In genomic region chr9:37600538-37601205, GRCm38 (mm10) we compare ENCODE assay signal across 18 mouse cellular contexts. TPM values are rescaled to one million over a fixed set of nuclear protein-coding genes. Genes with fewer than 3 reads are reported as not detected.
DNase-seq lines count a peak whose midpoint lies in the region; ATAC-seq and TF ChIP-seq lines count a peak whose summit lies in the region.
"Had no signal": no experiment of that assay in that cellular context is flagged by ENCODE, and none has a peak within 500 bp of the region (broad histone marks: within the 10 kb centered on the region; RNA-seq: fewer than 3 reads in every experiment).

No protein-coding gene starts in this region.

- H3K36me3 ChIP-seq in heart, embryonic 12.5 days = no peaks in the 10 kb centered on the region
- H3K36me3 ChIP-seq in heart, embryonic 11.5 days (ENCODE audit: control insufficient read depth, insufficient read depth, low read length) = no peaks in the 10 kb centered on the region
- H3K36me3 ChIP-seq in stomach, embryonic 15.5 days = no peaks in the 10 kb centered on the region
- no peaks in the 10 kb centered on the region for H3K36me3 ChIP-seq in stomach, postnatal 0 days (ENCODE audit: control insufficient read depth, insufficient read depth, low read length)
- no peaks in the 10 kb centered on the region for H3K36me3 ChIP-seq in liver, embryonic 15.5 days (replicated peaks)
- no peaks in the 10 kb centered on the region for H3K36me3 ChIP-seq in hindbrain, embryonic 11.5 days (ENCODE audit: control insufficient read depth, insufficient read depth, low read length)
- H3K36me3 ChIP-seq: forebrain, embryonic 15.5 days had no signal

- DNase-seq in stomach, postnatal 0 days (ENCODE audit: low spot score) = no peak
- DNase-seq in hindbrain, embryonic 11.5 days (ENCODE audit: low spot score) = no peak
- DNase-seq: adrenal gland, postnatal 36 days; cerebellum, adult 18-20 months; cerebellum, postnatal 36 days; gastrocnemius, postnatal 25 days; kidney, postnatal 10 days; thymus, postnatal 14 days had no signal

- no peak overlapping the region for H3K27ac ChIP-seq in heart, embryonic 12.5 days (ENCODE audit: poor library complexity, severe bottlenecking)
- H3K27ac ChIP-seq in heart, embryonic 11.5 days (ENCODE audit: low read depth, low read length) = no peak overlapping the region
- no peak overlapping the region for H3K27ac ChIP-seq in stomach, embryonic 15.5 days
- H3K27ac ChIP-seq in stomach, postnatal 0 days (replicated peaks) = no peak overlapping the region
- no peak overlapping the region for H3K27ac ChIP-seq in liver, embryonic 15.5 days (replicated peaks)
- no peak overlapping the region for H3K27ac ChIP-seq in hindbrain, embryonic 11.5 days (ENCODE audit: low read depth, low read length)
- H3K27ac ChIP-seq: forebrain, embryonic 15.5 days; hindbrain, embryonic 14.5 days; layer of hippocampus, adult 2 months had no signal

- H3K4me3 ChIP-seq in heart, embryonic 12.5 days = no peak overlapping the region
- H3K4me3 ChIP-seq in heart, embryonic 11.5 days (ENCODE audit: low read depth, low read length) = no peak overlapping the region
- no peak overlapping the region for H3K4me3 ChIP-seq in stomach, embryonic 15.5 days (replicated peaks)
- H3K4me3 ChIP-seq in stomach, postnatal 0 days (ENCODE audit: low read depth, low read length) = no peak overlapping the region
- no peak overlapping the region for H3K4me3 ChIP-seq in liver, embryonic 15.5 days (replicated peaks)
- H3K4me3 ChIP-seq in hindbrain, embryonic 11.5 days (ENCODE audit: low read depth, low read length) = no peak overlapping the region
- H3K4me3 ChIP-seq: forebrain, embryonic 15.5 days; layer of hippocampus, adult 2 months; megakaryocyte, embryonic 14.5 days had no signal

- no peak for TF ChIP-seq CTCF in stomach, postnatal 0 days (IDR thresholded peaks at IDR 0.05; ENCODE audit: low read depth)

- no peaks in the 10 kb centered on the region for H3K27me3 ChIP-seq in heart, embryonic 12.5 days (replicated peaks)
- H3K27me3 ChIP-seq in heart, embryonic 11.5 days (ENCODE audit: control insufficient read depth, insufficient read depth, low read length) = no peaks in the 10 kb centered on the region
- no peaks in the 10 kb centered on the region for H3K27me3 ChIP-seq in stomach, embryonic 15.5 days (replicated peaks)
- no peaks in the 10 kb centered on the region for H3K27me3 ChIP-seq in stomach, postnatal 0 days (ENCODE audit: control insufficient read depth, insufficient read depth, low read length)
- H3K27me3 ChIP-seq in liver, embryonic 15.5 days = no peaks in the 10 kb centered on the region
- H3K27me3 ChIP-seq in hindbrain, embryonic 11.5 days (ENCODE audit: control insufficient read depth, insufficient read depth, low read length) = no peaks in the 10 kb centered on the region
- H3K27me3 ChIP-seq: forebrain, embryonic 15.5 days; megakaryocyte, embryonic 14.5 days had no signal

- WGBS in heart, embryonic 12.5 days = 80% methylated on average over 2 of the region's 2 CpGs
- WGBS in heart, embryonic 11.5 days (ENCODE audit: insufficient replicate concordance) = 87% methylated on average over 2 of the region's 2 CpGs
- WGBS in stomach, embryonic 15.5 days = 78% methylated on average over 2 of the region's 2 CpGs
- 87% methylated on average over 2 of the region's 2 CpGs for WGBS in stomach, postnatal 0 days
- 21% methylated on average over 2 of the region's 2 CpGs for WGBS in liver, embryonic 15.5 days (ENCODE audit: insufficient replicate concordance)
- 90% methylated on average over 2 of the region's 2 CpGs for WGBS in hindbrain, embryonic 11.5 days

- no peak overlapping the region for H3K9ac ChIP-seq in heart, embryonic 12.5 days
- no peak overlapping the region for H3K9ac ChIP-seq in heart, embryonic 11.5 days (ENCODE audit: low read depth, low read length)
- no peak overlapping the region for H3K9ac ChIP-seq in stomach, embryonic 15.5 days
- H3K9ac ChIP-seq in stomach, postnatal 0 days (ENCODE audit: low read length) = no peak overlapping the region
- no peak overlapping the region for H3K9ac ChIP-seq in liver, embryonic 15.5 days
- no peak overlapping the region for H3K9ac ChIP-seq in hindbrain, embryonic 11.5 days (ENCODE audit: low read depth, low read length)
- H3K9ac ChIP-seq: forebrain, embryonic 15.5 days; hindbrain, embryonic 14.5 days had no signal

- H3K4me1 ChIP-seq in heart, embryonic 12.5 days (replicated peaks) = no peaks in the 10 kb centered on the region
- no peaks in the 10 kb centered on the region for H3K4me1 ChIP-seq in heart, embryonic 11.5 days (ENCODE audit: control insufficient read depth, insufficient read depth, low read length)
- H3K4me1 ChIP-seq in stomach, embryonic 15.5 days = no peaks in the 10 kb centered on the region
- no peaks in the 10 kb centered on the region for H3K4me1 ChIP-seq in stomach, postnatal 0 days (replicated peaks; ENCODE audit: control insufficient read depth, insufficient read depth)
- H3K4me1 ChIP-seq in liver, embryonic 15.5 days (replicated peaks) = peaks cover 24% of the 10 kb centered on the region
- H3K4me1 ChIP-seq in hindbrain, embryonic 11.5 days (replicated peaks; ENCODE audit: control insufficient read depth, insufficient read depth, low read length) = no peaks in the 10 kb centered on the region
- H3K4me1 ChIP-seq: forebrain, embryonic 15.5 days had no signal

- H3K9me3 ChIP-seq in heart, embryonic 12.5 days (replicated peaks) = no peaks in the 10 kb centered on the region
- H3K9me3 ChIP-seq in heart, embryonic 11.5 days (replicated peaks; ENCODE audit: control insufficient read depth, low read length) = no peaks in the 10 kb centered on the region
- H3K9me3 ChIP-seq in stomach, embryonic 15.5 days = no peaks in the 10 kb centered on the region
- H3K9me3 ChIP-seq in stomach, postnatal 0 days (ENCODE audit: control insufficient read depth, low read length) = no peaks in the 10 kb centered on the region
- H3K9me3 ChIP-seq in liver, embryonic 15.5 days (replicated peaks) = no peaks in the 10 kb centered on the region
- no peaks in the 10 kb centered on the region for H3K9me3 ChIP-seq in hindbrain, embryonic 11.5 days (ENCODE audit: control insufficient read depth, low read length)
- H3K9me3 ChIP-seq: forebrain, embryonic 15.5 days; megakaryocyte, embryonic 14.5 days had no signal

- H3K4me2 ChIP-seq in heart, embryonic 12.5 days = no peak overlapping the region
- H3K4me2 ChIP-seq in heart, embryonic 11.5 days = no peak overlapping the region
- no peak overlapping the region for H3K4me2 ChIP-seq in stomach, embryonic 15.5 days
- H3K4me2 ChIP-seq in stomach, postnatal 0 days (replicated peaks; ENCODE audit: low read depth) = no peak overlapping the region
- peak overlapping the region; percentile 20; the same call in 1 of the 2 replicates for H3K4me2 ChIP-seq in liver, embryonic 15.5 days
- no peak overlapping the region for H3K4me2 ChIP-seq in hindbrain, embryonic 11.5 days (replicated peaks; ENCODE audit: low read depth, low read length)
- H3K4me2 ChIP-seq: forebrain, embryonic 15.5 days; hindbrain, embryonic 14.5 days had no signal

- TF ChIP-seq EP300 in stomach, postnatal 0 days (optimal IDR thresholded peaks at IDR 0.05) = no peak

- ATAC-seq in heart, embryonic 12.5 days (ENCODE audit: insufficient number of reproducible peaks, low FRiP score) = peak; percentile 9; the same call in 1 of the 2 replicates
- ATAC-seq in heart, embryonic 11.5 days (replicated peaks; ENCODE audit: insufficient number of reproducible peaks, low FRiP score, low TSS enrichment) = no peak
- ATAC-seq in stomach, embryonic 15.5 days (ENCODE audit: insufficient read depth, low FRiP score, low read depth) = peak; percentile 56; the same call in 1 of the 2 replicates
- no peak for ATAC-seq in stomach, postnatal 0 days (ENCODE audit: low FRiP score, low TSS enrichment)
- peak; percentile 92 for ATAC-seq in liver, embryonic 15.5 days (ENCODE audit: insufficient read depth)
- no peak for ATAC-seq in hindbrain, embryonic 11.5 days (ENCODE audit: low FRiP score)
- ATAC-seq in cerebellum, adult (ENCODE audit: insufficient number of reproducible peaks, low FRiP score, low TSS enrichment) = no peak
- ATAC-seq: forebrain, embryonic 15.5 days; lung, postnatal 0 days had no signal

RNA-seq across cellular contexts. Expression of gene Spa17, which starts 12.8 kb away (rescaled TPM):
- polyA plus RNA-seq in heart, embryonic 12.5 days (2016; fragmentation: Nextera tagmentation; extraction: Ambion mirVana) = 6.2 and 6.7 TPM in 2 replicates
- polyA plus RNA-seq in heart, embryonic 11.5 days (2014; fragmentation: Nextera tagmentation; extraction: Ambion mirVana) = 5.7 and 10.0 TPM in 2 replicates
- 4.1 and 6.0 TPM in 2 replicates for polyA plus RNA-seq in stomach, embryonic 15.5 days (2015; fragmentation: Nextera tagmentation; extraction: Ambion mirVana)
- 3.4 and 4.0 TPM in 2 replicates for polyA plus RNA-seq in stomach, postnatal 0 days (2015; fragmentation: Nextera tagmentation; extraction: Ambion mirVana)
- 1.3 and 1.5 TPM in 2 replicates for polyA plus RNA-seq in liver, embryonic 15.5 days (2015; fragmentation: Nextera tagmentation; extraction: Ambion mirVana)
- polyA plus RNA-seq in hindbrain, embryonic 11.5 days (2014; fragmentation: Nextera tagmentation; extraction: Ambion mirVana) = 19.8 and 22.2 TPM in 2 replicates

RNA-seq across cellular contexts. Expression of gene Siae, which starts 45.2 kb away (rescaled TPM):
- polyA plus RNA-seq in heart, embryonic 12.5 days (2016; fragmentation: Nextera tagmentation; extraction: Ambion mirVana) = 11.1 and 11.4 TPM in 2 replicates
- polyA plus RNA-seq in heart, embryonic 11.5 days (2014; fragmentation: Nextera tagmentation; extraction: Ambion mirVana) = 7.8 and 10.6 TPM in 2 replicates
- polyA plus RNA-seq in stomach, embryonic 15.5 days (2015; fragmentation: Nextera tagmentation; extraction: Ambion mirVana) = 11.1 and 12.5 TPM in 2 replicates
- 6.9 and 7.7 TPM in 2 replicates for polyA plus RNA-seq in stomach, postnatal 0 days (2015; fragmentation: Nextera tagmentation; extraction: Ambion mirVana)
- polyA plus RNA-seq in liver, embryonic 15.5 days (2015; fragmentation: Nextera tagmentation; extraction: Ambion mirVana) = 5.6 and 6.4 TPM in 2 replicates
- polyA plus RNA-seq in hindbrain, embryonic 11.5 days (2014; fragmentation: Nextera tagmentation; extraction: Ambion mirVana) = 7.8 and 8.8 TPM in 2 replicates

RNA-seq across cellular contexts. Expression of gene Nrgn, which starts 48.0 kb away (rescaled TPM):
- 7.4 and 11.3 TPM in 2 replicates for polyA plus RNA-seq in heart, embryonic 12.5 days (2016; fragmentation: Nextera tagmentation; extraction: Ambion mirVana)
- polyA plus RNA-seq in heart, embryonic 11.5 days (2014; fragmentation: Nextera tagmentation; extraction: Ambion mirVana) = 4.8 and 5.2 TPM in 2 replicates
- polyA plus RNA-seq in stomach, embryonic 15.5 days (2015; fragmentation: Nextera tagmentation; extraction: Ambion mirVana) = 6.6 and 6.9 TPM in 2 replicates
- polyA plus RNA-seq in stomach, postnatal 0 days (2015; fragmentation: Nextera tagmentation; extraction: Ambion mirVana) = 2.3 and 2.6 TPM in 2 replicates
- 5.4 and 6.2 TPM in 2 replicates for polyA plus RNA-seq in liver, embryonic 15.5 days (2015; fragmentation: Nextera tagmentation; extraction: Ambion mirVana)
- polyA plus RNA-seq in hindbrain, embryonic 11.5 days (2014; fragmentation: Nextera tagmentation; extraction: Ambion mirVana) = 3.4 TPM in 2 replicates

RNA-seq across cellular contexts. Expression of gene Tbrg1, which starts 56.4 kb away (rescaled TPM):
- polyA plus RNA-seq in heart, embryonic 12.5 days (2016; fragmentation: Nextera tagmentation; extraction: Ambion mirVana) = 151 and 162 TPM in 2 replicates
- 182 and 188 TPM in 2 replicates for polyA plus RNA-seq in heart, embryonic 11.5 days (2014; fragmentation: Nextera tagmentation; extraction: Ambion mirVana)
- 139 and 152 TPM in 2 replicates for polyA plus RNA-seq in stomach, embryonic 15.5 days (2015; fragmentation: Nextera tagmentation; extraction: Ambion mirVana)
- polyA plus RNA-seq in stomach, postnatal 0 days (2015; fragmentation: Nextera tagmentation; extraction: Ambion mirVana) = 171 and 180 TPM in 2 replicates
- 43.1 and 48.3 TPM in 2 replicates for polyA plus RNA-seq in liver, embryonic 15.5 days (2015; fragmentation: Nextera tagmentation; extraction: Ambion mirVana)
- polyA plus RNA-seq in hindbrain, embryonic 11.5 days (2014; fragmentation: Nextera tagmentation; extraction: Ambion mirVana) = 142 and 151 TPM in 2 replicates

Comparison
In these comparisons a context has a peak if more than half of its experiments do, and no peak if none do; other contexts are left out.
1. ATAC-seq: peak in heart, embryonic 12.5 days (single experiment), stomach, embryonic 15.5 days (single experiment) and liver, embryonic 15.5 days (single experiment); none in heart, embryonic 11.5 days (single experiment), stomach, postnatal 0 days (single experiment), hindbrain, embryonic 11.5 days (single experiment) and cerebellum, adult (single experiment).